Mouse (Mus musculus) urinary bladder, postnatal 14 days (tissue): ENCODE results near the gene Pgpep1l.

ENCODE experiments used
- DNase-seq: peaks from one replicate; pipeline ENCODE4 v3.0.0; 2021; ENCODE audit warnings: low spot score

The Pgpep1l gene

DNA sequence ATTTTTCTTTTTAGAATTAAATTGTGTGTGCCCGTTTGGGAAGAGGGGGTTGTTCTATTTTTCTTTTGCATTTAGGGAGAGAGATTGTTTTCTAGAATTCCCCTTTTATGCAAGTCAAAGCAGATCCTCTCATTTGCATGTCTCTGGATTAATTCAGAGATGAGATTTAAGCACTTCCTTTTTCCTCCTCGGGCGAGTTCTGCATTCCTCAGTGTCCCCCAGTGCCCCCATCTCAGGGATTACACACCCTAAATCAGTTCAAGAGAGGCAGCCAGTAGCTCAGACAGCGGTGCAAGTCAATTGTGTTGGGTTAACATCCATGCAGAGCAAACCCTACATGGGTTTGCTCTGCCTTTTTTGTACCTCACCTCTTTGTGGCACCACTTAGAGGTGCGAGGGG, 50.2 kb downstream of the Pgpep1l start:
- no peak for DNase-seq

DNA sequence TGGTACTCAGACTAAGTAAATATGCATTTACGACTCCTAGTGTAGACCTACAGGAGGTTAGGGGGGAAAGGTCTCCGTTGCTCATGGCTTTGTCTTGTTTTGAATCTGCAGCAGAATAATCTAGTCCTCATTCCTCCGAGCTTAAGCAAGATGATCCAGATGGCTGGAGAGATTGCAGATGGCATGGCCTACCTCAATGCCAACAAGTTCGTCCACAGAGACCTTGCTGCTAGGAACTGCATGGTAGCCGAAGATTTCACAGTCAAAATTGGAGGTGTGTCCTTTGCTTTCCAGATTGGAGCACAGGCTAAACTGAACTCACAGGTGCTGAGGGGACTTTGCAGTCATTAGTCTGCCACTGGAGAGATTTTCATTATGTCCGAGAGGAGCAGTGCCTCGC, 52.1 kb downstream of the Pgpep1l start:
- no peak for DNase-seq

DNA sequence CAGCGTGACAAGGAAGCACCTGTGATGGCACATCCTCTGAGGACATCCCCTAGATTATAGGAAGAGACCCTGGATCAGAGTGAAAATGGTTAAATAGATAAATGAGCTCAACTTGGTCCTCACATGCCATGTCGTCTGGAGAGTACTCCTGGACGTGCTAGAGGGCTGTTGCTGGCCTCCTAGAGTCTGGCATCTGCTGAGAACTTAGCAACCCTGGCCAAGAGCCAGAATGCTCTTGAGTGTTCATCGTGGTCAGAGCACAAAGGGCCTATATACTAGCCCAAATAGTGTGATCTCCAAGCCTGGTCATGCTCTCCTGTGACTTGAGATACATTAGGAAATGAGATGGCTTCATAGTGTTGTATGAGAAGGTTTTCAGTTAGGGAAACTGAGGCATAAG, 53.6 kb downstream of the Pgpep1l start:
- no peak for DNase-seq

DNA sequence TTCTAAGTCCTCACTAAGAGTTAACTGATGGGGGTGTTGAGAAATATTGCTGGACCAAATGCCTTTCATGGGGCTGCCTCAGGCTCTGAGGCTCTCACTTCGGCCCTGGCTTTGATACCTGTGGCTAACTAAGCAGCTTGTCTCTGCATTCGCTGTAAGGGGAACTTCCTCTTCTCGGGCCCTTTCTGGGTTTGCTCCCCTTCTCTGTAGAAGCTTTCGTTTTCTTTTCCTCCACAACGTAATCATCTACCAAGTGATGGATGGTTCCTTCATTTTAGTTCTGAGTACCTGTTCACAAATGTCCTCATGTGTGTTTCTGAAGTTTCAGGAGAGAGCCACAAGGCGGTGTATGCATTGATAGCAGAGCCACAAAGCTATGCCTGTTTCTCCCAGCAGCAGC, 55.0 kb downstream of the Pgpep1l start:
- DNase-seq: no peak

DNA sequence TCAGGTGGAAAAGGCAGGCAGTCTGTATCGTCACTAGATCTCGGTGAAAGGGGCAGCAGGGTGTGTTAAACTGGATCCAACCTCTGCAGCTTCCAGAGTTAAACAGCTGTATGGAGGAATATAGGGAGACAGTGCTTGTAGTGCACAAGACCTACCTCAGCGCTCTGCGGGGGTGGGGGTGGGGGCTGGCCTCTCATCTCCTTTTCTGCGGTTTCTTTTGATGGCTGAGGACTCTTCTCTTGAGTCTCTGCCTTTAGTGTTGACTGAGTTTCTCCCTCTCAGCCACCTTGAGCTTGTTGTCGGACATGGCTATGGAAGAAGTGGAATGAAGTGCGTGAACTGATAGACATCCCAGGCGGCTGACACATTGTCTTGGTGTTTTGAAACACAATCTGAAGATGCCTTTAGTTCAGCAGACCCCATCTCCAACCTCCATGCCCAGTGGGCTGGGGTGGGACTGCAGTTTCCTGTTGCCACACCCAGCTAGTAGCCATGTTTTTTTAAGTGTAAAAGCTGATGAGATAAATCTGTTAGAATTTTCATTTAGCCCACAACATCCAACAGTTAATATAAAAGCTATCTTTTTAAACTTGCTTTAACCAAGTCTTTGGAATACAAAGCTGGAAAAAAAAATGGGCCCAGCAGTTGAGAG, 58.1 kb downstream of the Pgpep1l start:
- DNase-seq: no peak

DNA sequence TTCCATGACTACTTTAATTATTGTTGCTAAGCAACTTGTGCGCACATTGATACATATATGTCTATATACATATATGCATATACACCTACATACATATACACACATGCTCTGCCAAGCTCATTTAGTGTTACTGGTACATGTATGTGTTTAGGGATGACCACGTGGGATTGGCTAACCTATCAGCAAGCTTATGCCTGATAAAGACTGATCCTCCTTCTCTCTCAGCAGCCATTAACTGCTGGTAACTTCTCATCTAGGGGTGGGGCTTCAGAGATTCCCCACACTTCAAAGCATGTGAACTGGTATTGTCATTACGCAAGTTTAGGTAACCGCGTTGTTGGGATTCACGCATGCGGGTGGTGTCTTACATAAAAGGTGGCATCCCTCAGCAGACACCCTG, 64.4 kb downstream of the Pgpep1l start:
- DNase-seq: no peak

DNA sequence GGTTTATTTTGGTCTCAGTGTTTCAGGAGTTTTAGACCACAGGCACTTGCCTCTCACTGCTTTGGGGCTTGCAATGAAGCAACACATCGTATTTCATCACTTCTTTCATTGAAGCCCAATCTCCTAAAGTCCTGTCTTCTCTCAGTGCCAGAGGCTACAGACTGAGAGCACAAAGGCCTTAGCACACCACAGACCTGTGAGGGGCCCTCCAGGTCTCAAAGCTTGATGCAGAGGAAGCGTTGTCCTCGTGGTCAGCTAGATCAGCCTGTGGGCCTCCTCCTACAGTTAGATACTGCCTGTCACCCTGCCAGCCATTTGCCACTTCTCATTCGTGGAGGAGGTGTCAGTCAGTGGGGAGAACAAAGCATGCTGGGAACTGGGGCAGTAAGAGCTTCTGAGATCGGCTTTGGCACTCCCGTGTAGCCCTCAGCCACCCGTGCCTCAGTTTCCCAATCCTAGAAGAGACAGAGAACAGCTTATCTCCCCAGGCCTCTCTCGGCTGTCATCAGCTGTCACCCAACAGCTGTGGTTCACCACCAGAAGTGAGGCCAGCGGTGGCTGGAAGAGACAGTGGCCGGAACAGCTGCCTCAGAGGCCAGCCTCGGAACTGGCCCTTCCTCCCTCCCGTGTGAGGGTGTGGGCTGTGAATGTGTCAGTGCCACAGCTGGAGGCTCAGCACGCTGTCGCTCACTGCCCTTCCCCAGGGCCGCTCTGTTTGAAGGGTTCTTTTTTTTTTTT, 69.9 kb downstream of the Pgpep1l start:
- DNase-seq: no peak

DNA sequence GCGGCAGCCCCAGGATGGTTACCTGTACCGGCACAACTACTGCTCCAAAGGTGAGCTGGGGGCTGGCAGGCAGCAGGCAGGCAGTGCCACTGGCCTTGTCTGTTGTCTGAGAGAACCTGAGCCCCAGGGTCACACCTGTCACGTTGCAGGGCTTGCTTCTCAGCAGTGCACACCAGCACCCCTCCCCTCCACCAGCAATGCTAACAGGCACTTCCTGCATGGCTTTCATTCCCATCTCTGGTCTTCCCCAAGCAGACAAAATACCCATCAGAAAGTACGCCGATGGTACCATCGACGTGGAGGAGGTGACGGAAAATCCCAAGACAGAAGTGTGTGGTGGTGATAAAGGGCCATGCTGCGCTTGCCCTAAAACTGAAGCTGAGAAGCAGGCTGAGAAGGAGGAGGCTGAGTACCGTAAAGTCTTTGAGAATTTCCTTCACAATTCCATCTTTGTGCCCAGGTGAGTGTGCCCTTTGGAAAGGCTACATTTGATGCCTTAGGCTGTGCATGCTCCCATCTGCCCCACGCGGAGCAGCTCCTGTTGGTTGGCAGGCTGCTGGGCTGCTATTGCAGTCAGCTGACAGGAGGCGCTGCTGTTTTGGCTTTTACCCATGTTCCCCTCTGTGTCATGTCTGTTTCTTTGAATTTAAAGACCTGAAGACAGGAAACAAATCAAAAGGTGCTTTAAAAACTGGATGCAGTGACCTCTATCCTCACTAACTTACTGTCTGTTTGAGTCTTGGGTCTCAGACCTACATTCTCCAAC, 74.2 kb downstream of the Pgpep1l start:
- DNase-seq: no peak

DNA sequence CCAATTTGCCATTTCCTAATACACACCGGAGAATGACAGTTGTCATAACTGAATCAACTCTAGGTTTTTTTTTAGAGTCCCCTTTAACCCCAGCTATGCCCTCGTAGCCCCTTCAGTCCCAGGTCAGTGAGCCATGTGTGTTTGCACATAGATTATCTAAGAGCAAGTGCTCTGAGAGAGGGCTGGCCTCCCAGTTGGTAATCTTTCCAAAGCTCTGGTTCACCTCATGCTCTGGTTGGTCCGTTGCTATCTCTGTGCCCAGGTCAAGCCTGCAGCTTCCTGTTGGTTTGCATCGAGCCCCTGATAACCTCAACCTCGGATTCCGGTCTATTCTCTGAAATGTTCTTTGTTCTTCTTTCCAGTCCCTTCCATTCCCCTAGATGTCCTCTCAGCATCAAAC, 74.8 kb downstream of the Pgpep1l start:
- no peak for DNase-seq
